Mouse (Mus musculus) E14TG2a.4 (cell line): ENCODE data around the gene Mien1.

Source experiments
- CTCF ChIP-seq: conservative IDR thresholded peaks from 2 replicates; pipeline ENCODE4 v1.5.1; 2014; ENCODE audit warnings: low read length
- NANOG ChIP-seq: IDR thresholded peaks from 2 replicates; pipeline ENCODE4 v1.6.1; 2014; ENCODE audit warnings: borderline replicate concordance, low read length, mixed read lengths

- TF ChIP-seq CTCF (no peak; the same call in 1 of the 2 replicates), NANOG (no peak)
These were observed 4.9 kb upstream of the Mien1 start for GRCm38 (mm10) chr11:98443688-98444087.
